Mouse (Mus musculus): ENCODE measurements around the gene Tagln2. TPM values are rescaled to one million over a fixed set of nuclear protein-coding genes. Genes with fewer than 3 reads are reported as not detected.

The Tagln2 gene
- polyA plus RNA-seq, 1 experiment from 2014 or later = 609 TPM

- ATAC-seq (peak; percentile 98), DNase-seq (ENCODE audit: low read depth, low spot score) (no peak)
- CTCF ChIA-PET = interaction anchor here (0.8 to 1.9 kb wide), 3 partner anchors 9 to 47 kb away, joined by 3 to 8 read pairs (median 3); no protein-coding TSS in a partner anchor
- no peak for TF ChIP-seq CTCF (IDR thresholded peaks at IDR 0.05)
- in situ Hi-C loops (cut with MboI; ENCODE audit: low pct_unique_long_range_greater_than_20kb) = loop anchor here (5.0 to 25.0 kb wide), 2 partner anchors 64 to 444 kb away; partner anchors contain the start of gene Vangl2
- H3K27me3 ChIP-seq = no peaks in the 10 kb centered on the region
- POLR2A ChIA-PET = interaction anchor here (0.6 to 1.1 kb wide), 2 partner anchors 9 to 10 kb away, joined by 3 to 4 read pairs; no protein-coding TSS in a partner anchor
Measured at GRCm38 (mm10) chr1:172481540-172482280, 18.1 kb upstream of the Tagln2 start, which contains the start of gene Igsf9. Gene Igsf9 (plus strand): TSS chr1:172481788.

GRCm38 (mm10) chr1:172482518-172483360 lies 17.1 kb upstream of the Tagln2 start:
- H3K27me3 ChIP-seq = no peaks in the 10 kb centered on the region
- CTCF ChIA-PET = interaction anchor here (0.9 to 1.9 kb wide), 2 partner anchors 7 to 37 kb away, joined by 3 to 8 read pairs; no protein-coding TSS in a partner anchor
- in situ Hi-C loops (cut with MboI; ENCODE audit: low pct_unique_long_range_greater_than_20kb) = loop anchor here (5.0 to 25.0 kb wide), 2 partner anchors 65 to 445 kb away; partner anchors contain the start of gene Vangl2
- no peak for ATAC-seq
- DNase-seq (ENCODE audit: low read depth, low spot score) = no peak
- no peak for TF ChIP-seq CTCF (IDR thresholded peaks at IDR 0.05)
- POLR2A ChIA-PET = no interaction called here

DNA sequence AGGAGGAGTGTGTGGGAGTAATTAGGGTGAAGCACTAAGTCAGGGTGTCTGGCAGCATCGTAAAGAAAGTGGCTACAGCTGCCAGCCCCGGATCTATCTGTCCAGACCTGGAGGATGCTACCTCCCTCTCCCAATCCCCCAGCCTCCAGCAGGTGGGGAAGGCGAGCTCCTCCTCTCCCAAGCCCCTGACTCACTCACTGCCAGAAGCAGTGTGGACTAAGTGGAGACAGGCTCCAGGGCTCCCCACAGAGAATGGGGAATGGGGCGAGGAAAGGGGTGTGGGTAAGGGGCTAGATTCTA lies 16.5 kb upstream of the Tagln2 start:
- ChIA-PET CTCF (interaction anchor here (0.9 to 1.4 kb wide), 2 partner anchors 38 to 111 kb away, joined by 3 read pairs; no protein-coding TSS in a partner anchor), POLR2A (no interaction called here)
- H3K27me3 ChIP-seq = no peaks in the 10 kb centered on the region
- in situ Hi-C loops (cut with MboI; ENCODE audit: low pct_unique_long_range_greater_than_20kb) = loop anchor here (5.0 to 25.0 kb wide), 2 partner anchors 66 to 446 kb away; partner anchors contain the start of gene Vangl2
- no peak for TF ChIP-seq CTCF (IDR thresholded peaks at IDR 0.05)
- DNase-seq (ENCODE audit: low read depth, low spot score) (no peak), ATAC-seq (no peak)

- CTCF ChIA-PET = interaction anchor here (1.4 kb wide), 1 partner anchor 110 kb away, joined by 3 read pairs; no protein-coding TSS in a partner anchor
- POLR2A ChIA-PET = no interaction called here
- no peaks in the 10 kb centered on the region for H3K27me3 ChIP-seq
- DNase-seq (ENCODE audit: low read depth, low spot score) (no peak), ATAC-seq (no peak)
- no peak for TF ChIP-seq CTCF (IDR thresholded peaks at IDR 0.05)
- in situ Hi-C loops (cut with MboI; ENCODE audit: low pct_unique_long_range_greater_than_20kb) = loop anchor here (5.0 to 25.0 kb wide), 2 partner anchors 67 to 447 kb away; partner anchors contain the start of gene Vangl2
Measured at GRCm38 (mm10) chr1:172484236-172484635, 15.6 kb upstream of the Tagln2 start.

GRCm38 (mm10) chr1:172484671-172485070 lies 15.2 kb upstream of the Tagln2 start:
- no peak for DNase-seq (ENCODE audit: low read depth, low spot score)
- CTCF ChIA-PET = interaction anchor here (1.4 kb wide), 1 partner anchor 110 kb away, joined by 3 read pairs; no protein-coding TSS in a partner anchor
- POLR2A ChIA-PET = no interaction called here
- no peaks in the 10 kb centered on the region for H3K27me3 ChIP-seq
- TF ChIP-seq CTCF (IDR thresholded peaks at IDR 0.05) = no peak
- no peak for ATAC-seq
- in situ Hi-C loops (cut with MboI; ENCODE audit: low pct_unique_long_range_greater_than_20kb) = loop anchor here (5.0 to 25.0 kb wide), 2 partner anchors 67 to 447 kb away; partner anchors contain the start of gene Vangl2

DNA sequence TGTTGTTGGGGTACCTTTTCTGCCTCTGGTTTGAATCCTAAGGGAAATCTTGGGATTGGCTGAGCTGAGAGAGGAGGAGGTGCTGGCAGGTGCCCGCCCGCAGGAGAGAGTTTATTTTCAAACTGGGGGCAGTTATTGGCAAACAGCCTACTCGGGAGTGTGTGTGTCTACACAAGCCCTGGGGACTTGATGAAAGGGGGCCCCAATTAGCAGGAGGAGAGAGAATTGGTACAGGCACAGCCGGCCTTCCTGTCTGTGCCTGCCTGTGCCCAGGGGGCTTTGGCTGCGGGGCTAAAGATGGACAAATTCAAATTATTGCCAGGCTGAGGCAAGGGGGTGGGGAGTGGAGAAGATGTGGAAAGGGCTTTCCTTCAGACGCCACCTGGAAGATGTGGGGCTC lies 14.0 kb upstream of the Tagln2 start:
- CTCF ChIA-PET = no interaction called here
- no peak for ATAC-seq
- no peaks in the 10 kb centered on the region for H3K27me3 ChIP-seq
- POLR2A ChIA-PET = no interaction called here
- TF ChIP-seq CTCF (IDR thresholded peaks at IDR 0.05) = no peak
- no peak for DNase-seq (ENCODE audit: low read depth, low spot score)
- in situ Hi-C loops (cut with MboI; ENCODE audit: low pct_unique_long_range_greater_than_20kb) = loop anchor here (25.0 kb wide), 1 partner anchor 449 kb away; the partner anchor contains the start of gene Vangl2

DNA sequence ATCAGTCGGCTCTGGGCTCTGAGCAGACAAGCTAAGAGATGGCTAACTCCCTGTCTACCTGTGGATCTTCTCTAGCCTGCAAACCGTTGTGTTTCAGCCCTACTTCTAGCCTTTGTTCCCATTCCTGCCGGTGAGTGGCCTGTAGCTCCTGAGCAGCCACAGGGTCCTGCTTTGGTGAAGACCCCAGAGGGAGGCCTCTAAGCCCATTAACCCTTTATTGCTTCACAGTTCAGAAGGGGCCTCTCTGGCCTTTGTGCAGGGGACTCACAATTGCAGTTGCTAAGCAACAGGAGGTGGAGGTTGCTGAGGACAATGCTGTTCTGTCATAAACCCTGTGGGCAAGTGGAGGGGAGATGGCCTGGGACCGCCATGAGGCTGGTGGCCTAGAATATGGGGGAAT lies 13.6 kb upstream of the Tagln2 start:
- ChIA-PET CTCF (interaction anchor here (0.9 kb wide), 1 partner anchor 75 kb away, joined by 4 read pairs; no protein-coding TSS in a partner anchor), POLR2A (no interaction called here)
- no peaks in the 10 kb centered on the region for H3K27me3 ChIP-seq
- in situ Hi-C loops (cut with MboI; ENCODE audit: low pct_unique_long_range_greater_than_20kb) = loop anchor here (25.0 kb wide), 1 partner anchor 449 kb away; the partner anchor contains the start of gene Vangl2
- no peak for DNase-seq (ENCODE audit: low read depth, low spot score)
- TF ChIP-seq CTCF (IDR thresholded peaks at IDR 0.05) = no peak
- ATAC-seq = no peak

DNA sequence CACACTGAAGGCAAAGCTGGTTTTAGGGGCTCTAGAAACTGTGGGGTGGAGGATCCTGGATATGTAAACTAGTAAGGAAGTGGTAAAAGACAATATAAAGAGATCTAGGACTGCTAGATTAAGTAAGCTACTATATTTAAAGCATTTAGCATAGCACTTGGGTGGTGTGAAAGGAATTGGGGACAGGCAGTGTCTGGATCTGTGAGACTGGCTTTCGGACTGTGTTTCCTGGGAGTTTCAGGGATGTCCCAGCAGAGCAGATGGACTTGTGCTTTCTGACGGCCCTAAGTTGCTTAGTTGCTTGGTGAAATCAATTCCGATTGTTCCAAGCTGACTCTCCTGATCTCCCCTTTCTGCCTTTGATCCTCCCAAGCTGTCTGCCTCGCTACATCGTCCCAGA lies 13.2 kb upstream of the Tagln2 start:
- POLR2A ChIA-PET = no interaction called here
- in situ Hi-C loops (cut with MboI; ENCODE audit: low pct_unique_long_range_greater_than_20kb) = loop anchor here (25.0 kb wide), 1 partner anchor 449 kb away; the partner anchor contains the start of gene Vangl2
- ATAC-seq = no peak

DNA sequence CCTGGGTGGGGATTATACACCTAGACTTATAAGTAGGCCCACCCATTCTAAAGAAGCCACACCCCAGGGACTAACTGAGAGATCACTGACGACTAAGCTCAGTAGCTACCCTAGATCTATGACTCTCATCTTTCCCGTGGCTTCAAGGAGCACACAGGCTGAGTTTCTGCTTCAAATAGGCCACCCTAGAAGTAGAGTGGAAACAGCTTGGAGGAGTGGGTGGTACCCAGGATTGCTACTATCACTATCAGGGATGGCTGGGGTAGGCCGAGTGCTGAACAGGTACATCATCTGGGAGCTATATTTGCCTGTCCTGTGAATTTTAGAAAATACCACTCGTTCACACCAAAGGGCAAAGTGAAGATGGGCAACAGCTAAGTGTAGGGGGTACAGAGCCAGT lies 12.0 kb upstream of the Tagln2 start:
- TF ChIP-seq CTCF (IDR thresholded peaks at IDR 0.05) = no peak
- no peaks in the 10 kb centered on the region for H3K27me3 ChIP-seq
- ChIA-PET CTCF (interaction anchor here (0.8 to 1.2 kb wide), 2 partner anchors 41 to 79 kb away, joined by 4 read pairs; no protein-coding TSS in a partner anchor), POLR2A (no interaction called here)
- ATAC-seq (no peak), DNase-seq (ENCODE audit: low read depth, low spot score) (no peak)
- in situ Hi-C loops (cut with MboI; ENCODE audit: low pct_unique_long_range_greater_than_20kb) = loop anchor here (25.0 kb wide), 1 partner anchor 451 kb away; the partner anchor contains the start of gene Vangl2

More for the DNA sequence above, 13.2 kb upstream of the Tagln2 start:
- TF ChIP-seq CTCF (IDR thresholded peaks at IDR 0.05) = no peak
- CTCF ChIA-PET = interaction anchor here (0.9 to 1.0 kb wide), 2 partner anchors 44 to 75 kb away, joined by 3 to 4 read pairs; no protein-coding TSS in a partner anchor
- DNase-seq (ENCODE audit: low read depth, low spot score) = no peak
- H3K27me3 ChIP-seq = no peaks in the 10 kb centered on the region

DNA sequence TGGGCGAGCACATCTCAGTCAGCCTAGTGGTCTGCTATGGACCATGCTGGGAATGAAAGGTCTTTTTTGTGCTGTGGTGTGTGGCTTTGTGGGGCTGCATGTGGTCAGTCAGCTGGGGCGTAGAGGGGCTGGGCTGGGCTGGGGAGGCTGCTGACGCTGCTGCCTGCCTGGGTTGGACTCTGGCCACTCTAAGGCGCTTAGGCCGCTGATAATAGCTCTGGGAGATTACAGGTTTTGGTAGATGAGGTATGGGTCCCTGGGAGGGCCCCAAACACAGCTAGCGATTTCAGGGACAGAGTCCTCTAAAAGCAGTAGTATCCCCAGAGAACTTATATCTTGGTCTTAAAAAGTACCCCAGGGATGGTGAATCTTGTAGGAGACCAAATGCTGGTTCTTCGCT lies 11.0 kb upstream of the Tagln2 start:
- TF ChIP-seq CTCF (IDR thresholded peaks at IDR 0.05) = no peak
- ATAC-seq (no peak), DNase-seq (ENCODE audit: low read depth, low spot score) (no peak)
- ChIA-PET POLR2A (no interaction called here), CTCF (interaction anchor here (0.7 to 2.2 kb wide), 3 partner anchors 12 to 76 kb away, joined by 4 to 5 read pairs (median 4); no protein-coding TSS in a partner anchor)
- in situ Hi-C loops (cut with MboI; ENCODE audit: low pct_unique_long_range_greater_than_20kb) = loop anchor here (25.0 kb wide), 1 partner anchor 452 kb away; the partner anchor contains the start of gene Vangl2
- no peaks in the 10 kb centered on the region for H3K27me3 ChIP-seq
